Mouse (Mus musculus): ENCODE measurements around the gene Ctnna2.

Ctnna2 gene

GRCm38 (mm10) chr6:77265163-77265562 is 714.3 kb downstream of the Ctnna2 start:
- no peak for DNase-seq (ENCODE audit: low spot score)

GRCm38 (mm10) chr6:77257358-77258105 is 722.0 kb downstream of the Ctnna2 start:
- DNase-seq (ENCODE audit: low spot score), result no peak

GRCm38 (mm10) chr6:77256348-77256747 is 723.2 kb downstream of the Ctnna2 start:
- no peak for DNase-seq (ENCODE audit: low spot score)

- DNase-seq (ENCODE audit: low spot score), result no peak
Observed at GRCm38 (mm10) chr6:77253480-77253879, 726.0 kb downstream of the Ctnna2 start.

- DNase-seq (ENCODE audit: low spot score), result no peak
Observed at GRCm38 (mm10) chr6:77243541-77244231, 735.8 kb downstream of the Ctnna2 start.

- no peak for DNase-seq (ENCODE audit: low spot score)
Observed at GRCm38 (mm10) chr6:77242601-77243406, 736.7 kb downstream of the Ctnna2 start, which contains the start of gene Lrrtm1. Gene Lrrtm1, plus strand, starts transcription at chr6:77242689.

GRCm38 (mm10) chr6:77240426-77240825 is 739.1 kb downstream of the Ctnna2 start:
- DNase-seq (ENCODE audit: low spot score), result no peak

- DNase-seq (ENCODE audit: low spot score), result no peak
Observed at GRCm38 (mm10) chr6:77222849-77223638, 756.5 kb downstream of the Ctnna2 start.

- DNase-seq (ENCODE audit: low spot score), result no peak
Observed at GRCm38 (mm10) chr6:77220776-77221175, 758.7 kb downstream of the Ctnna2 start.

GRCm38 (mm10) chr6:77218875-77219274 is 760.6 kb downstream of the Ctnna2 start:
- DNase-seq (ENCODE audit: low spot score), result no peak

- no peak for DNase-seq (ENCODE audit: low spot score)
Observed at GRCm38 (mm10) chr6:77215322-77215721, 764.2 kb downstream of the Ctnna2 start.

- no peak for DNase-seq (ENCODE audit: low spot score)
Observed at GRCm38 (mm10) chr6:77213757-77214409, 765.6 kb downstream of the Ctnna2 start.

GRCm38 (mm10) chr6:77209929-77210328 is 769.6 kb downstream of the Ctnna2 start:
- no peak for DNase-seq (ENCODE audit: low spot score)

- no peak for DNase-seq (ENCODE audit: low spot score)
Observed at GRCm38 (mm10) chr6:77209183-77209582, 770.3 kb downstream of the Ctnna2 start.

- DNase-seq (ENCODE audit: low spot score), result no peak
Observed at GRCm38 (mm10) chr6:77199375-77199774, 780.1 kb downstream of the Ctnna2 start.

GRCm38 (mm10) chr6:77196650-77197049 is 782.8 kb downstream of the Ctnna2 start:
- DNase-seq (ENCODE audit: low spot score), result no peak

GRCm38 (mm10) chr6:77191635-77192034 is 787.9 kb downstream of the Ctnna2 start:
- no peak for DNase-seq (ENCODE audit: low spot score)

- no peak for DNase-seq (ENCODE audit: low spot score)
Observed at GRCm38 (mm10) chr6:77188628-77189027, 790.9 kb downstream of the Ctnna2 start.

GRCm38 (mm10) chr6:77185751-77186150 is 793.7 kb downstream of the Ctnna2 start:
- no peak for DNase-seq (ENCODE audit: low spot score)

GRCm38 (mm10) chr6:77184896-77185295 is 794.6 kb downstream of the Ctnna2 start:
- DNase-seq (ENCODE audit: low spot score), result no peak

- no peak for DNase-seq (ENCODE audit: low spot score)
Observed at GRCm38 (mm10) chr6:77175764-77176163, 803.7 kb downstream of the Ctnna2 start.
